Mouse (Mus musculus): ENCODE data around the gene Frmpd1. TPM values are rescaled to one million over a fixed set of nuclear protein-coding genes. Genes with fewer than 3 reads are reported as not detected.
A peak's percentile ranks its signal among the peaks of the same experiment; 100 is the strongest.

The Frmpd1 gene
- total RNA-seq, 4 experiments from 2014 or later, result 10.3 to 10.9 (median 10.7) TPM

- no peak for DNase-seq (ENCODE audit: low spot score in 2 of 2)
Observed at GRCm38 (mm10) chr4:45238260-45238659, 53.6 kb downstream of the Frmpd1 start.

GRCm38 (mm10) chr4:45241330-45241729 is 56.7 kb downstream of the Frmpd1 start:
- no peak for DNase-seq (ENCODE audit: low spot score in 2 of 2)

GRCm38 (mm10) chr4:45242163-45242562 is 57.5 kb downstream of the Frmpd1 start:
- no peak for DNase-seq (ENCODE audit: low spot score in 2 of 2)

- no peak for DNase-seq (ENCODE audit: low spot score in 2 of 2)
Observed at GRCm38 (mm10) chr4:45243211-45243902, 58.7 kb downstream of the Frmpd1 start.

- DNase-seq (ENCODE audit: low spot score in 2 of 2), result no peak
Observed at GRCm38 (mm10) chr4:45251265-45251664, 66.6 kb downstream of the Frmpd1 start.

GRCm38 (mm10) chr4:45252861-45253262 is 68.2 kb downstream of the Frmpd1 start:
- DNase-seq (ENCODE audit: low spot score in 2 of 2), result peak in 1 of 2 experiments; percentile 13

- DNase-seq (ENCODE audit: low spot score in 2 of 2), result peak; percentile 12 to 20
Observed at GRCm38 (mm10) chr4:45253839-45254601, 69.3 kb downstream of the Frmpd1 start.

GRCm38 (mm10) chr4:45259232-45259832 is 74.7 kb downstream of the Frmpd1 start:
- no peak for DNase-seq (ENCODE audit: low spot score in 2 of 2)

GRCm38 (mm10) chr4:45261551-45261950 is 76.9 kb downstream of the Frmpd1 start:
- no peak for DNase-seq (ENCODE audit: low spot score in 2 of 2)

- no peak for DNase-seq (ENCODE audit: low spot score in 2 of 2)
Observed at GRCm38 (mm10) chr4:45267883-45268282, 83.2 kb downstream of the Frmpd1 start.

- DNase-seq (ENCODE audit: low spot score in 2 of 2), result no peak
Observed at GRCm38 (mm10) chr4:45271041-45271452, 86.4 kb downstream of the Frmpd1 start.

GRCm38 (mm10) chr4:45275770-45276169 is 91.1 kb downstream of the Frmpd1 start:
- DNase-seq (ENCODE audit: low spot score in 2 of 2), result no peak

GRCm38 (mm10) chr4:45279292-45279691 is 94.6 kb downstream of the Frmpd1 start:
- no peak for DNase-seq (ENCODE audit: low spot score in 2 of 2)

- peak in 1 of 2 experiments; percentile 13 for DNase-seq (ENCODE audit: low spot score in 2 of 2)
Observed at GRCm38 (mm10) chr4:45279981-45280548, 95.4 kb downstream of the Frmpd1 start.

GRCm38 (mm10) chr4:45286318-45286717 is 101.6 kb downstream of the Frmpd1 start:
- DNase-seq (ENCODE audit: low spot score in 2 of 2), result no peak

- no peak for DNase-seq (ENCODE audit: low spot score in 2 of 2)
Observed at GRCm38 (mm10) chr4:45287906-45288305, 103.2 kb downstream of the Frmpd1 start.

- DNase-seq (ENCODE audit: low spot score in 2 of 2), result peak; percentile 47 to 72
Observed at GRCm38 (mm10) chr4:45296662-45297564, 112.2 kb downstream of the Frmpd1 start, which contains the start of gene Trmt10b. Trmt10b (plus strand) TSS chr4:45297127.

- no peak for DNase-seq (ENCODE audit: low spot score in 2 of 2)
Observed at GRCm38 (mm10) chr4:45305536-45305935, 120.9 kb downstream of the Frmpd1 start.

GRCm38 (mm10) chr4:45308046-45308445 is 123.4 kb downstream of the Frmpd1 start:
- no peak for DNase-seq (ENCODE audit: low spot score in 2 of 2)

GRCm38 (mm10) chr4:45308606-45309005 is 123.9 kb downstream of the Frmpd1 start:
- no peak for DNase-seq (ENCODE audit: low spot score in 2 of 2)

- no peak for DNase-seq (ENCODE audit: low spot score in 2 of 2)
Observed at GRCm38 (mm10) chr4:45311056-45311455, 126.4 kb downstream of the Frmpd1 start.

Data from left cerebral cortex, adult 8-10 months (tissue).